Mouse (Mus musculus) cerebellum, adult 2 months (tissue): ENCODE measurements around the gene Tfpt.

ENCODE experiments used
- CTCF ChIP-seq: fragments of 200-500 bp; IDR thresholded peaks from 2 replicates; pipeline ENCODE4 v1.5.1; 2011; ENCODE audit warnings: low read depth, mild to moderate bottlenecking, control low read depth, low read length, moderate library complexity, borderline replicate concordance; ENCODE audit not compliant: insufficient read depth
- POLR2A ChIP-seq: fragments of 200-500 bp; IDR thresholded peaks from 2 replicates; pipeline ENCODE4 v1.6.1; 2011; ENCODE audit warnings: low read length, control low read depth, borderline replicate concordance; ENCODE audit not compliant: insufficient read depth

- no peak for TF ChIP-seq CTCF
- TF ChIP-seq POLR2A = no peak
Observed at GRCm38 (mm10) chr7:3629543-3630477, at the start of gene Tfpt, which contains the start of gene Prpf31.
